Mouse (Mus musculus) liver, embryonic 12.5 days (tissue): ENCODE results near the gene Cux1. TPM values are rescaled to one million over a fixed set of nuclear protein-coding genes. Genes with fewer than 3 reads are reported as not detected.
A peak's percentile ranks its signal among the peaks of the same experiment; 100 is the strongest.

Experiments
- ATAC-seq: fragments of 200-750 bp; cut with Nextera tagmentation; 2 replicates; pipeline ENCODE4 v1.8.0; 2017; ENCODE audit warnings: moderate number of reproducible peaks, mild to moderate bottlenecking, moderate library complexity
- H3K27ac ChIP-seq: fragments of 300-500 bp; sonication (generic); 2 replicates; pipeline ENCODE4 v1.5.1; 2016; ENCODE audit warnings: mild to moderate bottlenecking
- H3K27me3 ChIP-seq: fragments of 300-500 bp; sonication (generic); replicated peaks from 2 replicates; pipeline ENCODE4 v1.6.1; 2016; ENCODE audit warnings: mild to moderate bottlenecking, moderate library complexity
- H3K36me3 ChIP-seq: fragments of 300-500 bp; sonication (generic); 2 replicates; pipeline ENCODE4 v1.6.1; 2016; ENCODE audit warnings: mild to moderate bottlenecking, moderate library complexity
- H3K4me1 ChIP-seq: fragments of 300-500 bp; sonication (generic); 2 replicates; pipeline ENCODE4 v1.6.1; 2016
- H3K4me2 ChIP-seq: fragments of 300-500 bp; sonication (generic); 2 replicates; pipeline ENCODE4 v1.6.1; 2016; ENCODE audit warnings: mild to moderate bottlenecking, moderate library complexity
- H3K4me3 ChIP-seq: fragments of 300-500 bp; sonication (generic); 2 replicates; pipeline ENCODE4 v1.5.1; 2016; ENCODE audit warnings: mild to moderate bottlenecking, moderate library complexity
- H3K9ac ChIP-seq: fragments of 300-500 bp; sonication (generic); 2 replicates; pipeline ENCODE4 v1.6.1; 2016; ENCODE audit warnings: mild to moderate bottlenecking, moderate library complexity
- H3K9me3 ChIP-seq: fragments of 300-500 bp; sonication (generic); replicated peaks from 2 replicates; pipeline ENCODE4 v1.6.1; 2016; ENCODE audit warnings: mild to moderate bottlenecking, moderate library complexity
- whole genome bisulfite sequencing: fragments of 180-500 bp; shearing (Covaris S2); methylation state at CpG from one replicate; pipeline ENCODE4 v1.1.7; 2016; ENCODE audit not compliant: insufficient replicate concordance; 5-methylcytosine and 5-hydroxymethylcytosine counted together
- polyA plus RNA-seq: library from polyadenylated mRNA; unstranded; fragments of >200 nt; fragmentation: Nextera tagmentation; extraction: Ambion mirVana; gene quantifications from 2 replicates; pipeline ENCODE4 v1.2.1, GENCODE M21; 2016

Gene Cux1
- polyA plus RNA-seq: 29.8 and 31.7 TPM in 2 replicates

DNA sequence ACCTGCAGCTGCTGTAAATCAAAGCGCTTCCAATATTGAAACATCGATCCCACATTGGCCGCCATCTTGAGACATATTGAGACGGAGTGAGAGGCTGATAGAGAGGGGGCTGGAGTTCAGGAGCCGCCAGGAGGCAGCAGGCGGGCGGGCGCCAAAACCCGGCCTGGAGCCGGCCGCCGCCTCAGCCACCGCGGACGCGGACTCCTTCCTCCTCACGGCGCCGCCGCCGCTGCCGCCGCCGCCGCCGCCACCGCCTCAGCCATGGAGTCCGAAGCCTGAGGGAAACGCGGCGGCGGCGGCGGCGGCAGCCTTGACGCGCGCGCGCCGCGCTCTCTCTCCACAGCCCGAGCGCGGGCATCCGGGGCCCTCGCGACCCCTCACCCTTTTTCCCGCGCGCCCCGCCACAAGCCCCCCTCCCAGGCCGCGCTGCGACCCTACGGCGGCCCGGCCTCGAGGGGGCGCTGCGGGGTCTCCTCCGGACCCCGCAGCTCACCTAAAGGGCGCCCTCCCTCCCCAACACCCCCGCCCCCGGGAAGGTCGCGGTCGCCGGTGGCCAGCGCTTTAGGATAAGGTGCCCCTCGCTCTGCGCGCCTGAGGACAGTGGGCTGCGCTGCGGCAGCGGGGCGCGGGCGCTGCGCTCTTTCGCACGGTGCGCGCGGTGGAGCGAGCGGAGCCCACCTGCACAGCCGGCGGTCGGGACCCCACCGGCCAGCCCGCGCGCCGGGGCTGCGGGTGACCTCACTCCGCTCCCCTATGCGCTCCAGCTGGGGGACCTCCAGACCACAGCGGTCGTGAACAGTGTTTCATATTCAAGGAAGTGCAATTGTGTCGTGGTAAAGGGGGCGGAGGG lies at the start of gene Cux1:
Gene Cux1 (minus strand): TSS at position 315 of the 850 bp plus-strand sequence.
- H3K4me1 ChIP-seq: peaks cover 49% of the 10 kb centered on the region
- peak within 1 kb of the TSS; percentile 94 for H3K4me3 ChIP-seq
- ATAC-seq: peak; percentile 88
- H3K27me3 ChIP-seq: peaks cover 48% of the 10 kb centered on the region
- H3K4me2 ChIP-seq: peak within 1 kb of the TSS; percentile 100
- H3K9me3 ChIP-seq: no peaks in the 10 kb centered on the region
- WGBS: 1% methylated on average over 72 of the region's 103 CpGs
- H3K36me3 ChIP-seq: no peaks in the 10 kb centered on the region
- H3K27ac ChIP-seq: peak within 1 kb of the TSS; percentile 77
- H3K9ac ChIP-seq: peak within 1 kb of the TSS; percentile 87

- peaks cover 3% of the 10 kb centered on the region; the same call in 1 of the 2 replicates for H3K27me3 ChIP-seq
- no peak overlapping the region for H3K4me2 ChIP-seq
- no peak for ATAC-seq
- H3K27ac ChIP-seq: no peak overlapping the region
- no peaks in the 10 kb centered on the region for H3K36me3 ChIP-seq
- WGBS: 57% methylated on average over 1 of the region's 1 CpGs
- no peak overlapping the region for H3K4me3 ChIP-seq
- no peaks in the 10 kb centered on the region for H3K9me3 ChIP-seq
- H3K4me1 ChIP-seq: no peaks in the 10 kb centered on the region
- H3K9ac ChIP-seq: no peak overlapping the region
These were observed 45.1 kb upstream of the Cux1 start for GRCm38 (mm10) chr5:136612391-136612790.

- no peaks in the 10 kb centered on the region for H3K27me3 ChIP-seq
- H3K4me1 ChIP-seq: no peaks in the 10 kb centered on the region
- no peaks in the 10 kb centered on the region for H3K36me3 ChIP-seq
- H3K4me3 ChIP-seq: no peak overlapping the region
- no peak for ATAC-seq
- H3K4me2 ChIP-seq: no peak overlapping the region
- no peaks in the 10 kb centered on the region for H3K9me3 ChIP-seq
- WGBS: 64% methylated on average over 6 of the region's 6 CpGs
- no peak overlapping the region for H3K9ac ChIP-seq
- H3K27ac ChIP-seq: no peak overlapping the region
These were observed 41.6 kb upstream of the Cux1 start for GRCm38 (mm10) chr5:136608814-136609434.

- 57% methylated on average over 11 of the region's 11 CpGs for WGBS
- no peak overlapping the region for H3K4me2 ChIP-seq
- no peaks in the 10 kb centered on the region for H3K36me3 ChIP-seq
- ATAC-seq: no peak
- no peak overlapping the region for H3K4me3 ChIP-seq
- H3K27ac ChIP-seq: no peak overlapping the region
- H3K9me3 ChIP-seq: no peaks in the 10 kb centered on the region
- H3K4me1 ChIP-seq: no peaks in the 10 kb centered on the region
- H3K9ac ChIP-seq: no peak overlapping the region
- 0 out of 2 replicates have a peak, but pooled peaks cover 4% of the 10 kb centered on the region for H3K27me3 ChIP-seq
These were observed 37.9 kb upstream of the Cux1 start for GRCm38 (mm10) chr5:136605144-136605543.

DNA sequence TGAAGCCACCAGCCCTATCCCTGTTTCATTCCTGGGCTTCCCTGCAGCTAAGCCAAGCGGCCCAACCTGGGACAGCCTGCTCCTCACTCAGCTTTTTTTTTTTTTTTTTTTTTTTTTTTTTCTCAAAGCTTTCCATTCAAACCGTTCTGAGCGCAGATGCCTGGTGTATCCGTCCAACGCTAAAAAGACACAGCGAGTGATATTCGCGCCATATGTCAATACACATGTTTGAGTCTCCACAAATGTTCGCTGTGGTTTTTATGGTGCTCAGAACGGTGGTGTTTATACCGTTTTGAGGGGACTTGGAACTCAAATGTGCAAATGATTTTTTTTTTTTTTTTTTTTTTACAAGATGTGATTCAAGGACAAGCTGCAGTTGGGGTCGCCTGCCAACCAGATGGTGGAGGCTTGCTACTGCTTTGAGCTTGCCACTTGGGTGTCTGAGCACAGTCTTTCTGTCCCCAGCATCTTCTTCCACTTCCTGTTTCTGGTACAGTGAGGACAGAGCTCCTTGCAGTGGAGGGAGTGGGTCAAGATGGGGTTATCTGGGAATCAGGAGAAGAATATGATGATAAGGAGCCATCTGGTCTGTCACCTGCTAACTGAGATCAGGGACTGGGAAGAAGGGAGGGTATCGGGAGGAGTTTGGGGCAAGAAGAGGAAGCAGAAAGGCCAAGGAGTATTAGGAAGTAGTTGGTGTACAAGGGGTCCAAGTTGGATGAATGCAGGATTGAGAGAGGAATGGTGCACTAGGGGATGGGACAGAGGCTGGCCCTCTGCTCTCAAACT lies 36.1 kb upstream of the Cux1 start:
- Histone ChIP-seq H3K4me1 (no peaks in the 10 kb centered on the region), H3K4me2 (no peak overlapping the region), H3K9ac (no peak overlapping the region), H3K27ac (no peak overlapping the region), H3K27me3 (0 out of 2 replicates have a peak, but pooled peaks cover 20% of the 10 kb centered on the region), H3K4me3 (no peak overlapping the region), H3K9me3 (no peaks in the 10 kb centered on the region), H3K36me3 (no peaks in the 10 kb centered on the region)
- WGBS: 67% methylated on average over 13 of the region's 13 CpGs
- ATAC-seq: no peak

DNA sequence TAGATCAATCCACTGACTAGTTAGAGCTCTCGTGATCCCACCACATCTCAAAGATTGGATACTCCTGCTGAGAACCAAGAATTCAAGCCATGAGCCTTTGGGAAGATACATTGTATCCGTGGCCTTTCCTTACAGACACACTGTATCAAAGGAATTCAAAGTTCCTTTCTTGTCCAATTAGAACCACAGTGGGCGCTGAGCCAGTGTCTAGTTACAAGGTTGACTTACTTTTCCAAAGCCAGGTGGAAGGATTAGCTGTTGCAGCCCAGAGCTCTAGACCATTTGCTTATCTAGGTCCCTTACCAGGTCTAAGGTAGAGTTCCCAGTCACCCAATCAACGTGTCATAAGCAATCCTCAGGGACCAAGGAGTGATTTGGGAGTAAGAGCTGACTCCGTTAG lies 33.2 kb upstream of the Cux1 start:
- Histone ChIP-seq H3K27ac (no peak overlapping the region), H3K4me3 (no peak overlapping the region), H3K36me3 (no peaks in the 10 kb centered on the region), H3K4me1 (no peaks in the 10 kb centered on the region), H3K9me3 (no peaks in the 10 kb centered on the region), H3K27me3 (0 out of 2 replicates have a peak, but pooled peaks cover 20% of the 10 kb centered on the region), H3K9ac (no peak overlapping the region), H3K4me2 (no peak overlapping the region)
- 59% methylated on average over 5 of the region's 5 CpGs for WGBS
- no peak for ATAC-seq

DNA sequence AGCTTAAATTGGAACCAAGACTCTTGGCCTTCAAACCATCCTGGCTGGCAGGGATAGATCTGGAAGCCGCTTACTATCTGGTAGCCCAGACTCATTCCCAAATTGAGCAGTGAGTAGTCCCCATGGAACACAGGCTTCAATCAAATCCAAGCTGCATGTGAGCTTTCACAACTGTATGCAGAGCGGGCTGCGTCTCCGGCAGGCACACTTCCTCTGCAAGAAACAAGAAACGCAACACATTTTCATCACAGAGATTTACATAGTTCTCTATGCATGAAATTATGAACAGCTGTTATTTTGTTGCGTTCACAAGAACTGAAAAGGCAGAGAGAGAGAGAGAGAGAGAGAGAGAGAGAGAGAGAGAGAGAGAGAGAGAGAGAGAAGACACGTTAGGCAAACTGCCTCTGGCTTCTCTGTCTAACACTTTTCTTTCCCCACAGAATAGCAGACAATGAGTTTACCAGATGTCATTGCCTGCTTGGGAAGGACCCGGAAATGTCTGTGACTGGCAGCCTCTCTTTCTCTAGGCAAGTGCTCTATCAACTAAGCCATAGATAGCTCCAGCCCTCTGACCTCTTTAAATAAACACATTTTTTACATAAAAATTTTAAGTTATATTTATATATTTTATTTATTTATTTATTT lies 27.7 kb upstream of the Cux1 start:
- 68% methylated on average over 8 of the region's 8 CpGs for WGBS
- Histone ChIP-seq H3K27ac (no peak overlapping the region), H3K27me3 (0 out of 2 replicates have a peak, but pooled peaks cover 24% of the 10 kb centered on the region), H3K4me2 (no peak overlapping the region), H3K9me3 (no peaks in the 10 kb centered on the region), H3K4me1 (no peaks in the 10 kb centered on the region), H3K9ac (no peak overlapping the region), H3K4me3 (no peak overlapping the region), H3K36me3 (no peaks in the 10 kb centered on the region)
- no peak for ATAC-seq

- H3K36me3 ChIP-seq: no peaks in the 10 kb centered on the region
- no peaks in the 10 kb centered on the region for H3K4me1 ChIP-seq
- H3K9ac ChIP-seq: no peak overlapping the region
- H3K27ac ChIP-seq: no peak overlapping the region
- no peak for ATAC-seq
- H3K4me2 ChIP-seq: no peak overlapping the region
- peaks cover 12% of the 10 kb centered on the region; the same call in 1 of the 2 replicates for H3K27me3 ChIP-seq
- WGBS: 66% methylated on average over 8 of the region's 8 CpGs
- no peak overlapping the region for H3K4me3 ChIP-seq
- no peaks in the 10 kb centered on the region for H3K9me3 ChIP-seq
These were observed 24.7 kb upstream of the Cux1 start for GRCm38 (mm10) chr5:136591816-136592499.

- H3K9me3 ChIP-seq: no peaks in the 10 kb centered on the region
- no peak overlapping the region for H3K4me3 ChIP-seq
- H3K36me3 ChIP-seq: no peaks in the 10 kb centered on the region
- peaks cover 18% of the 10 kb centered on the region; the same call in 1 of the 2 replicates for H3K27me3 ChIP-seq
- ATAC-seq: no peak
- H3K4me1 ChIP-seq: no peaks in the 10 kb centered on the region
- H3K27ac ChIP-seq: no peak overlapping the region
- no peak overlapping the region for H3K9ac ChIP-seq
- no peak overlapping the region for H3K4me2 ChIP-seq
- WGBS: 53% methylated on average over 2 of the region's 2 CpGs
These were observed 21.7 kb upstream of the Cux1 start for GRCm38 (mm10) chr5:136589002-136589401.

- WGBS: 46% methylated on average over 3 of the region's 3 CpGs
These were observed 21.2 kb upstream of the Cux1 start for GRCm38 (mm10) chr5:136588471-136588870.

More at GRCm38 (mm10) chr5:136588471-136588870, 21.2 kb upstream of the Cux1 start:
- no peak for ATAC-seq
- peaks cover 16% of the 10 kb centered on the region; the same call in 1 of the 2 replicates for H3K27me3 ChIP-seq
- H3K9ac ChIP-seq: no peak overlapping the region
- H3K36me3 ChIP-seq: no peaks in the 10 kb centered on the region
- no peaks in the 10 kb centered on the region for H3K9me3 ChIP-seq
- H3K27ac ChIP-seq: no peak overlapping the region
- H3K4me3 ChIP-seq: no peak overlapping the region
- no peaks in the 10 kb centered on the region for H3K4me1 ChIP-seq
- H3K4me2 ChIP-seq: no peak overlapping the region
